Mouse (Mus musculus) stomach, postnatal 0 days (tissue): ENCODE data around the gene Eif4a3.

Source experiments
- CTCF ChIP-seq: IDR thresholded peaks from 2 replicates; pipeline ENCODE4 v1.5.1; 2016; ENCODE audit warnings: antibody characterized with exemption, low read depth, mild to moderate bottlenecking, moderate library complexity
- EP300 ChIP-seq: optimal IDR thresholded peaks from 2 replicates; pipeline ENCODE3; 2016; ENCODE audit warnings: antibody characterized with exemption

DNA sequence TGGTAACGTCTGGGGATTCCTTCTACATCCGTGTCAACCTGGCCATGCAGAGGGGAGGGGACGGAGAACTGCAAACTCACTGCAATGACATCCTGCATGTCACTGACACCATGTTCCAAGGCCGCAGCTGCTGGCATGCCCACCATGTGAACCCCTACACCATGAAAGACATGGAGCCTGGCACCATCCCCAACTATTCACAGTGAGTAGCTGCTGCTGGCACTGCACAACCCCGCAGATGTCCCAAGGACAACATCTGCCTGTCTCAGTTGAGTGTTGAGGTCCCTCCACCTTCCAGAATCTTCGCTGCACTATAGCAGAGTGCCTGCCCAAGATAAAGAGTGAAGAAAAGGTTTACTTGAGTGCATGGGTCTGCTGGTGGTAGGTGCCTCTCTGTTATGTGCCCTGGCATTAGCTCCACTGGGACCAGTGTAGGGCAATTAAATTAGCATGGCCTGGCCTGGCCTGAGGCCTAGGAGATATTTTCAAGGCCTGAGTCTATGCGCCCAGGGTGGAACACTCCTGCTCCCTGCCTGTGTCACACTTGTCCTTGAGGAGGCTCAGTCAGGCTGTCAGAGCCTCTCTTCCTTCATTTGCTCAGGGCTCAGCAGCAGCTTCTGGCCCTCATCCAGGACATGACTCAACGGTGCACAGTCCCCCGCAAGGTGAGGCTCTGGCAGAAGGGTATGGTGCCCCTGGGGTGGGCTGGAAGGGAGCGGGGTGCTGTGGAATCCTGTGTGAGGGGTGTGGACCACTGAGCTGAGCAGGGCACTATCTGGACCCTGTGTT lies 38.6 kb upstream of the Eif4a3 start:
- TF ChIP-seq CTCF (no peak), EP300 (no peak)
